Mouse (Mus musculus) forebrain, embryonic 12.5 days (tissue): ENCODE results near the gene Gm10840. TPM values are rescaled to one million over a fixed set of nuclear protein-coding genes. Genes with fewer than 3 reads are reported as not detected.

ENCODE experiments used
- ATAC-seq: fragments of 200-750 bp; cut with Nextera tagmentation; 2 replicates; pipeline ENCODE4 v1.8.0; 2017; ENCODE audit warnings: moderate TSS enrichment; ENCODE audit not compliant: low FRiP score
- H3K27ac ChIP-seq: fragments of 300-500 bp; sonication (generic); 2 replicates; pipeline ENCODE4 v1.5.1; 2016; ENCODE audit warnings: mild to moderate bottlenecking
- H3K27me3 ChIP-seq: fragments of 300-500 bp; sonication (generic); 2 replicates; pipeline ENCODE4 v1.6.1; 2016; ENCODE audit warnings: mild to moderate bottlenecking
- H3K36me3 ChIP-seq: fragments of 300-500 bp; sonication (generic); replicated peaks from 2 replicates; pipeline ENCODE4 v1.6.1; 2016; ENCODE audit warnings: mild to moderate bottlenecking
- H3K4me1 ChIP-seq: fragments of 300-500 bp; sonication (generic); 2 replicates; pipeline ENCODE4 v1.6.1; 2016
- H3K4me2 ChIP-seq: fragments of 300-500 bp; sonication (generic); 2 replicates; pipeline ENCODE4 v1.6.1; 2016; ENCODE audit warnings: mild to moderate bottlenecking, moderate library complexity
- H3K4me3 ChIP-seq: fragments of 300-500 bp; sonication (generic); replicated peaks from 2 replicates; pipeline ENCODE4 v1.5.1; 2016; ENCODE audit warnings: mild to moderate bottlenecking
- H3K9ac ChIP-seq: fragments of 300-500 bp; sonication (generic); 2 replicates; pipeline ENCODE4 v1.6.1; 2016; ENCODE audit warnings: mild to moderate bottlenecking
- H3K9me3 ChIP-seq: fragments of 300-500 bp; sonication (generic); 2 replicates; pipeline ENCODE4 v1.6.1; 2016
- WGBS: fragments of 180-500 bp; shearing (Covaris S2); methylation state at CpG from one replicate; pipeline ENCODE4 v1.1.7; 2016; 5-methylcytosine and 5-hydroxymethylcytosine counted together
- polyA plus RNA-seq: library from polyadenylated mRNA; unstranded; fragments of >200 nt; fragmentation: Nextera tagmentation; extraction: Ambion mirVana; gene quantifications from 2 replicates; pipeline ENCODE4 v1.2.1, GENCODE M21; 2016

Gm10840 gene
- polyA plus RNA-seq, 1 experiment from 2014 or later = not detected

- WGBS = 86% methylated on average over 8 of the region's 8 CpGs
- Histone ChIP-seq H3K9ac (no peak overlapping the region), H3K27ac (0 out of 2 replicates have a peak overlapping the region, but pooled peaks have one; percentile 8), H3K27me3 (no peaks in the 10 kb centered on the region), H3K4me2 (no peak overlapping the region), H3K4me1 (peaks cover 8% of the 10 kb centered on the region; the same call in 1 of the 2 replicates), H3K4me3 (no peak overlapping the region), H3K9me3 (no peaks in the 10 kb centered on the region), H3K36me3 (peaks cover 99% of the 10 kb centered on the region)
- no peak for ATAC-seq
Measured at GRCm38 (mm10) chr11:106152132-106152531, 8.5 kb upstream of the Gm10840 start.

- H3K27me3 ChIP-seq = no peaks in the 10 kb centered on the region
- WGBS = 78% methylated on average over 5 of the region's 5 CpGs
- no peak overlapping the region for H3K4me3 ChIP-seq
- H3K9ac ChIP-seq = no peak overlapping the region
- no peak for ATAC-seq
- H3K4me1 ChIP-seq = peaks cover 24% of the 10 kb centered on the region
- no peaks in the 10 kb centered on the region for H3K9me3 ChIP-seq
- 0 out of 2 replicates have a peak overlapping the region, but pooled peaks have one; percentile 13 for H3K27ac ChIP-seq
- H3K36me3 ChIP-seq = peaks cover 90% of the 10 kb centered on the region
- H3K4me2 ChIP-seq = no peak overlapping the region
Measured at GRCm38 (mm10) chr11:106154091-106154490, 6.6 kb upstream of the Gm10840 start.

DNA sequence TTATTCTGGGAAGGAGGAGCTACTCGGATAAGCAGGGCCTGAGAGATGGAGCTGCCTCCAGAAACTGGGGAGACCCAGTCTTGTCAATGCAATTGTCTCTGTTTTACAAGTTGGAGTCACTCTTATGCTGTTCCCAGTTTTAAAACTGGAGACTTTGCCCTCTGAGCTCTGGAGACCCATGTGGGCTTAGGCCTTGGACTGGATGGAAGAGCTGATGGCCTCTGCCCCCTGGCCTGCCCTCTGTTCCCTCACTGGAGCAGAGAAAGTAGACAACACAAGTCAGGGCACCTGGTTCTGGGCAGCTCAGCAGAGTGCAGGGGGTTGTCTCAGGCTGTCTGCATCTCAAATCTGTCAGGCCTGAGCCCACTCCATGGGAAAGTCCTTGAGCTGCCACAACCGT, 5.9 kb upstream of the Gm10840 start:
- peaks cover 83% of the 10 kb centered on the region for H3K36me3 ChIP-seq
- H3K9ac ChIP-seq = no peak overlapping the region
- H3K9me3 ChIP-seq = no peaks in the 10 kb centered on the region
- H3K4me2 ChIP-seq = no peak overlapping the region
- H3K4me3 ChIP-seq = no peak overlapping the region
- H3K4me1 ChIP-seq = peaks cover 29% of the 10 kb centered on the region
- 0 out of 2 replicates have a peak overlapping the region, but pooled peaks have one; percentile 15 for H3K27ac ChIP-seq
- H3K27me3 ChIP-seq = no peaks in the 10 kb centered on the region
- WGBS = 71% methylated on average over 2 of the region's 2 CpGs
- ATAC-seq = no peak

DNA sequence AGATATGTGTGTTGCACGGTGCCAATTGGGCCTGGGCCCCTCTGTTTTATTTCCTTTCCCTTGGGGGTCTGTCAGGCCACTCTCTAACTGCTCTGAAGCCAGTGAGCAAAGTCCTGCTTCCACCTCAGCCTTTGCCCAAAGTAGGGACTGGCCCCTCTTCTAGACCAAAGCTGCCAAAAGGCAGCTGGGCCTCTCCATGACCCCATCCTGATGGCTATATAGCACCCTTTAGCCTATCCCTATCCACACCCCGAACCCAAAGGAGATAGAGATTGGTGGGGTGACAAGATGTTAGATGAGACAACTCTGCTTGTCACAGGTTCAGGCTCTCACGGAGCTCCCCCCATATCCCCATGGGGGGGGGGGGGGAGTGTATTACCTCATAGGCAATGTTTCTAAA, 4.9 kb upstream of the Gm10840 start:
- WGBS = 84% methylated on average over 3 of the region's 3 CpGs
- H3K27ac ChIP-seq = no peak overlapping the region
- H3K4me2 ChIP-seq = no peak overlapping the region
- peaks cover 73% of the 10 kb centered on the region for H3K36me3 ChIP-seq
- peaks cover 32% of the 10 kb centered on the region for H3K4me1 ChIP-seq
- no peaks in the 10 kb centered on the region for H3K9me3 ChIP-seq
- H3K4me3 ChIP-seq = no peak overlapping the region
- H3K9ac ChIP-seq = no peak overlapping the region
- ATAC-seq = no peak
- H3K27me3 ChIP-seq = no peaks in the 10 kb centered on the region

DNA sequence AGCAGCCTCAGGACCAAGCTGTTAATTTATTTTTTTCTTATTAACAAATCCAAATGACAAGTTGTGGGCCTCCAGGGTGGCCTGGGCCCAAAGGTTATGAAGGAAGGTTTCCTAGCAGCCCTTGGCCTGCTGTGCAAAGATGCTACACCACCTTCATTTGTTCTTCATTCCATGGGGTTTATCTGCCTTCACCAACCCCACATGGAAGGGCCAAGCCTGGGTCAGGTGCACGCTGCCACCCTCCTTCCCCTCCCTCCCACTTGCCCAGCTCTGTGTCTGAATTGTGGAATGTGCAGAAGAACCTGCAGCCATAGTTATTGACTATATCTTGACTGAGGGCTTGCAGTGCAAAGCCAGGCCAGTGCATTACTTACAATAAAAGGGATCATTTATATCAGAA, 4.4 kb upstream of the Gm10840 start:
- H3K4me3 ChIP-seq = no peak overlapping the region
- no peak overlapping the region for H3K4me2 ChIP-seq
- no peaks in the 10 kb centered on the region for H3K9me3 ChIP-seq
- H3K9ac ChIP-seq = no peak overlapping the region
- peaks cover 69% of the 10 kb centered on the region for H3K36me3 ChIP-seq
- H3K27me3 ChIP-seq = no peaks in the 10 kb centered on the region
- ATAC-seq = no peak
- WGBS = 71% methylated on average over 1 of the region's 1 CpGs
- H3K27ac ChIP-seq = 0 out of 2 replicates have a peak overlapping the region, but pooled peaks have one; percentile 19
- H3K4me1 ChIP-seq = peaks cover 37% of the 10 kb centered on the region

- ATAC-seq = no peak
- H3K9ac ChIP-seq = no peak overlapping the region
- no peak overlapping the region for H3K4me3 ChIP-seq
- H3K9me3 ChIP-seq = no peaks in the 10 kb centered on the region
- no peaks in the 10 kb centered on the region for H3K27me3 ChIP-seq
- peaks cover 60% of the 10 kb centered on the region for H3K36me3 ChIP-seq
- peaks cover 42% of the 10 kb centered on the region for H3K4me1 ChIP-seq
- H3K27ac ChIP-seq = peak overlapping the region; percentile 9; the same call in 1 of the 2 replicates
- WGBS = 90% methylated on average over 7 of the region's 7 CpGs
- H3K4me2 ChIP-seq = no peak overlapping the region
Measured at GRCm38 (mm10) chr11:106157154-106157553, 3.5 kb upstream of the Gm10840 start.

DNA sequence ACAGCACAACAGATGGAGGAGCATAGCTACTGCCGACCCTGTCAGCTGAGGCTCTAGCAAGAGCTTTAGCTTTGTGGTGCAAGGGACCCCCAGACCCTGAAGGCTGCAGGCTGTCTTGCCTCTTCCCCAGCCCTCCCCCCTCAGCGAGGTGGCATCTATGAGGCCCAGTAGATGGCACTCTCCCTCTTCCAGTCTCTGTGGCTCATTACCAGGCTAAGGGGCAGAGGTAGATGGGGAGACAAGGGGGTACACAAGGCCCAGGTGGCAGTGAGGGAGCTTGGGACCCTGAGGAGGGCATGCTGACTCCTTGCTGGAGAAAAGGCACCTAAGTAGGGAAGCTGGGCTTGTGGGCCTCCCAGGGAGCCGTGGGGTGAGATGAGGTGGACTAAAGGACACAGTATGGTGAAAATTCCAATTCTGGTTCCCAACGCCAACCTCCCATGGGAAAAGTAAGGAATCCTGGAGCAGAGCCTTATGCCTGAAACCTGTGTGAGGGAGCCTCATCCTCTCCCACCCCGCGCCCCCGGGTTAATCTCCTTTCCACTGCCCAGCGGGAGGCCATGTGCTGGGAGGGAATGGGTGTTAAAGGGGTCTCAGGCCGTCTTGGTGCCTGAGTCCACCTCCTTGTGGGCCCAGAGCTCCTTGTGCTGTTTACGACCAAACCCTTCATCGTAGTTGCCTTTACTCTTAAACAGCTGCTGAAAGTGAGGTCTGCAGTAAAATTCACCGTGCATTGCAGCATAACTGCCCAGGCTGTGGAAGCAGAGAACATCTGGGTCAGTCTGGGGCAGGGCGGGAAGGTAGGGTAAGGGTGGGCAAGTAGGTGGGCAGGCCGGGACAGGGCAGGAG, 2.3 kb upstream of the Gm10840 start:
- Histone ChIP-seq H3K4me1 (peaks cover 42% of the 10 kb centered on the region), H3K36me3 (peaks cover 56% of the 10 kb centered on the region), H3K9ac (peak overlapping the region; percentile 98), H3K27ac (peak overlapping the region; percentile 97), H3K27me3 (no peaks in the 10 kb centered on the region), H3K4me2 (peak overlapping the region; percentile 75), H3K9me3 (no peaks in the 10 kb centered on the region), H3K4me3 (peak overlapping the region; percentile 86)
- 64% methylated on average over 14 of the region's 14 CpGs for WGBS
- no peak for ATAC-seq

- Histone ChIP-seq H3K4me2 (peak overlapping the region; percentile 75), H3K4me1 (peaks cover 42% of the 10 kb centered on the region), H3K27ac (peak overlapping the region; percentile 97), H3K9ac (peak overlapping the region; percentile 98), H3K9me3 (no peaks in the 10 kb centered on the region), H3K27me3 (no peaks in the 10 kb centered on the region), H3K4me3 (peak overlapping the region; percentile 86), H3K36me3 (peaks cover 57% of the 10 kb centered on the region)
- 45% methylated on average over 9 of the region's 9 CpGs for WGBS
- ATAC-seq = 0 out of 2 replicates have a peak, but pooled peaks have one; percentile 1
Measured at GRCm38 (mm10) chr11:106158930-106159215, 1.8 kb upstream of the Gm10840 start.

DNA sequence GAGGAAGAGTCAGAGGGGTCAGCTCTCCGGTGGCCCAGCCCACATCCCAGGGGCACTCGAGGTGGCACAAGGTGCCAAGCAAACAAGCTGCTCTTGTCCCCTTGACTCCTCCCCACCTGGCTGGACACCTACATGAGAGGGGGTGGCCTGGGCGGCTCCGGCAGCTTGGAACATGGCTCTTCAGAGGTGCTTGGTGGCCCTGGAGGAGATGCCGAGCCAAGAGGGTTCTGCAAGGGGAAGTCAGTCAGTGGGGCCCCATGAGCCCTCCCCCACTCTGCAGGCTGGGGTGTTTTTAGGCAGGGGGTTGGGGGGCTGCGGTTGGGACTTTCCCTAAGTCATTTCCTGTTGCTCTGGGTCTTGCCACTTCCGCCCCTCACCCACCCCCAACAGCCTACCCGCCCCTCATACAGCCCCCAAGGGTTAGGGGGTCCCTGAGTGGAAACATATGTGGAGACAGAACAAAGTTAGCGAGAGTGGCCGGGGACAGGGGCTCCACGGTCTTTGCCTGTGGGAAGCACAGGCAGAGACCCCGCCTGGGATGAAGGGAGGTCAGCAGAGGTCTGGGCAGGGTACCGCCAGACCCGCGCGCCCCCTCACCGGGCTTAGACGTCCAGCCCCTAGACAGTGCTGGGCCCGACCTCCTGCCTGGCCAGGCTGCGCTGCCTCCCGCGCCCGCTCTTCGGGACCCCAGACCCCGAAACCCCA, 1.3 kb upstream of the Gm10840 start:
- H3K27me3 ChIP-seq = no peaks in the 10 kb centered on the region
- H3K9me3 ChIP-seq = no peaks in the 10 kb centered on the region
- peak overlapping the region; percentile 86 for H3K4me3 ChIP-seq
- H3K36me3 ChIP-seq = peaks cover 57% of the 10 kb centered on the region
- 1% methylated on average over 24 of the region's 25 CpGs for WGBS
- peak; percentile 62 for ATAC-seq
- peak overlapping the region; percentile 98 for H3K9ac ChIP-seq
- peak overlapping the region; percentile 97 for H3K27ac ChIP-seq
- peaks cover 40% of the 10 kb centered on the region for H3K4me1 ChIP-seq
- H3K4me2 ChIP-seq = peak overlapping the region; percentile 75

GRCm38 (mm10) chr11:106159921-106160840, 469 bp upstream of the Gm10840 start:
- peak; percentile 76 for ATAC-seq
- H3K27ac ChIP-seq = peak overlapping the region; percentile 97
- peak overlapping the region; percentile 86 for H3K4me3 ChIP-seq
- peaks cover 57% of the 10 kb centered on the region for H3K36me3 ChIP-seq
- H3K27me3 ChIP-seq = no peaks in the 10 kb centered on the region
- peak overlapping the region; percentile 75 for H3K4me2 ChIP-seq
- peak overlapping the region; percentile 98 for H3K9ac ChIP-seq
- peaks cover 40% of the 10 kb centered on the region for H3K4me1 ChIP-seq
- no peaks in the 10 kb centered on the region for H3K9me3 ChIP-seq
- WGBS = 1% methylated on average over 97 of the region's 106 CpGs

DNA sequence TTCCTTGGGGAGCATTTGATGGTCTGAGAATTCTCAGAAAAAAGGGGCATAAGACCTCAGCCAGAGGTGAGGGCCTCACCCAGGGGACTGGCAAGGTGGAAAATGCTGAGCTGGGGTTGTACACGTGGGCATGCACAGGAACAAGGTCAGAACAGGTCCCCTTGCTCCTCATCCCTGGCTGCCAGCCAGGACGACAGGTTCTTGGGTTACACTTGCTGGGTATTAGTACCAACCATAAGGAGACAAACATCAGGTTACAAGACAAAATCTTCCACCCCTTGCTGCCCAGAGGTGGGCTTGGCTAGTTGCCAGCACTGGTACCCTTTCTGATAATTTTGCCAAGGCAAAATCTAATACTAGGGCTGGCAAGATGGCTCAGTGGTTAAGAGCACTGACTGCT, 1.6 kb downstream of the Gm10840 start:
- Histone ChIP-seq H3K4me2 (no peak overlapping the region), H3K4me1 (peaks cover 34% of the 10 kb centered on the region), H3K9ac (no peak overlapping the region), H3K27ac (no peak overlapping the region), H3K36me3 (peaks cover 55% of the 10 kb centered on the region), H3K27me3 (no peaks in the 10 kb centered on the region), H3K9me3 (no peaks in the 10 kb centered on the region), H3K4me3 (no peak overlapping the region)
- 91% methylated on average over 2 of the region's 2 CpGs for WGBS
- ATAC-seq = no peak

- H3K4me3 ChIP-seq = no peak overlapping the region
- H3K9me3 ChIP-seq = no peaks in the 10 kb centered on the region
- H3K4me1 ChIP-seq = peaks cover 24% of the 10 kb centered on the region
- no peak overlapping the region for H3K9ac ChIP-seq
- no peaks in the 10 kb centered on the region for H3K27me3 ChIP-seq
- ATAC-seq = no peak
- peaks cover 57% of the 10 kb centered on the region for H3K36me3 ChIP-seq
- WGBS = 89% methylated on average over 4 of the region's 4 CpGs
- no peak overlapping the region for H3K4me2 ChIP-seq
- H3K27ac ChIP-seq = no peak overlapping the region
Measured at GRCm38 (mm10) chr11:106163546-106163945, 2.9 kb downstream of the Gm10840 start.
